Mouse (Mus musculus) c-Kit-negative CD71-positive TER-119-positive erythroid progenitor cells, embryonic 14.5 days (primary cell): ENCODE measurements around the gene Nmt1.
A peak's percentile ranks its signal among the peaks of the same experiment; 100 is the strongest.

Experiments
- DNase-seq: peaks from one replicate; pipeline ENCODE4 v3.0.0-alpha.2; 2013; ENCODE audit warnings: low read depth, low spot score

The Nmt1 gene

DNA sequence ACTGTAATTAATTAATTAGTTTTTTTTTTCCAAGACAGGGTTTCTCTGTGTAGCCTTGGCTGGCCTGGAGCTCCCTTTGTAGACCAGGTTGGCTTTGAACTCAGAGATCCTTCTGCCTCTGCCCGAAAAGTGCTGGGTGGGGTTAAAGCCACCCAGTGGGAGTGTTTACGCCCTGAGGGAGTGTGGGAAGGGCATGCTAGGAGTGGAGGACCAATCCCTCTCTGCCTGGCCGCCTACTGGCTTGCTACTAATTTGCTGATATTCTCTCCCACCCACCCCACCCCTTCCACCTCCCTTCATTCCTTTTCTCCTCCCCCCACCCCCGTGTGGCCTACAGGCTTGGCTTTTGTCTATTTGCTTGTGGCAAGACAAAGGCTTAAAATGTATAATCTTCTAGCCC lies 78.4 kb downstream of the Nmt1 start:
- DNase-seq, result peak; percentile 57

DNA sequence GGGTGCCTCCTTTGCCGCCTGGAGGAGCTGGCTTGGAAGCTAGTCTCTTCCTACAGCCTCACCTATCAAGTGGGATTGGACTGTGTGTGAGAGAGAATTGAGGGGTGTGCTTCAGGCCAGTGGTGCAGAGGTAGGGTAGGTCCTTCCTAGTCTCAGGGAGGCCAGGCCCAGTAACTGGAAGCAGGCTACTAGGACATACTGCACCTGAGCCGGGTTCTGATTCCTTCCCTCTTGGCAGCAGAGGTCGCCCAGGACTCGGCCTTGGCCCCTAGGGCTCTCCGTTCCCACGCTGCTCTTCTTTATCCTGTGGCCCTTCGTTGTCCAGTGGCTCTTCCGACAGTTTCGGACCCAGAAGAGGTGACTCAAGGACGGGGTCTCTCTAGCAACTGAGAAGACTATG lies 83.3 kb downstream of the Nmt1 start:
- no peak for DNase-seq

DNA sequence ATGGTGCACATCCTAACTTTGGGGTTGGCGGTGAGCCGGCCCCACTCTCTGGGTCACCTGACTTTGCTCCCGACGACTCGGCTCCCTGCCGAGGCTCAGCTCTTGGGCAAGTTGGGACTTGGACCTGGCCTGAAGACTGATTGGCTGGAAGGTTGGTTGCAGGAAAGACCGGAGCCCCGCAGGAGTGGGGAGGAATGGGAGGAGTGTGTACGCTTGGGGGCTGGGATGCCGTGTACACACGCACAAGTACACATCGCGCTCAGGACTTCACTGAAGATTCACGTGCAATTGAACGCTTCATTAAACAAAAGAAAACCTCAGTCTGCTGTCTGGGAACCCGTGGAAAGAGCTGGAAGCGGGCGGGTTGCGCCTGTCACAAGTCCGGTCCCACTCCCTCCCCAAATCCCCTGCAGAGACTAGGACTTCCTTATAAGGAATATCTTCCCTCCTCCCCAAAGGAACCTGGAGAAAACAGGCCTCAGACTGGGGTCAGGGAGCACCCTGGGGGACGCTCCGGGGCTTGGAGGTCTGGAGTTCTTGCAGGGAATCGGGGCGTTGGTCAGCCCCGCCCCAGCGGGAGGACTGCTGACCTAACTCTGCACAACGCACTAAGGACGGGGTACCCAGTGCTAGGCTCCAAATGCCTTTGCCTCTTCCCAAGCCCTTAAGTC lies 84.0 kb downstream of the Nmt1 start:
- no peak for DNase-seq

DNA sequence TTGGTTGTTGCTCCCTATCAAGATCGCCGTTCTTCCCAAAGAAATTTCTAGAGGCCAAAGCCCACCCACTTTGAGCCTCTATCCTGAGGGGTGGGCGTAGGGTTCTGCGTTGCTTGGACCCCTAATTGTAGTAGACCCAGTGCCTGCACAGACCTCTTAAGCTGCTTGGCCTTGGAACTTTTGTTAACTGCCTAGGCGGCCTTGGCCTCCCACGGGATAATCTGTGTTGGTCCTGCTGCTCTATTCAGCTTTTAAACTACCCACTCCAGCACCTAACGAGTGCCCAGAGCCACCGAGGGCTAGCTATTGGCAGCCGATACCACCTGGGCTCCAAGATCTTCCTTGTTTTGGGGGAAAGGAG lies 84.5 kb downstream of the Nmt1 start:
- DNase-seq, result no peak

DNA sequence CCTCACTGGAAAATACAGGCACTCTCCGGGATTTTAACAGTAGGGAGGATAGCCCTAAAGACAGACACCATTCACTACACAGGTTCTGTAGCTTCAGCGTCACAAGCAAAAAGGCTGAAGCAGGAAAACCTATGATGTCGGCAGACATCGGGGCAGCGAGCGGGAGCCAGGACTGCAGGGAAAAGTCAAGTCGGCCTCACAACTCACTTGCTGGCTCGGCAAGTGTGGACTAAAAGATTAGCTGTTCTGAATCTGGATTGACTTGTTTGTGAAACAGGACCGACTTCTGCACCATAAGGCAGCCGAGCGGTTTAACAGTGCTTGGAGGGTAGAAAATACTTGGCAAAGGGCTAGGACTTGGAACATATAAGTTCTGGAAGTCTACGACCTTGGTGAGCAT lies 85.0 kb downstream of the Nmt1 start:
- DNase-seq, result no peak

DNA sequence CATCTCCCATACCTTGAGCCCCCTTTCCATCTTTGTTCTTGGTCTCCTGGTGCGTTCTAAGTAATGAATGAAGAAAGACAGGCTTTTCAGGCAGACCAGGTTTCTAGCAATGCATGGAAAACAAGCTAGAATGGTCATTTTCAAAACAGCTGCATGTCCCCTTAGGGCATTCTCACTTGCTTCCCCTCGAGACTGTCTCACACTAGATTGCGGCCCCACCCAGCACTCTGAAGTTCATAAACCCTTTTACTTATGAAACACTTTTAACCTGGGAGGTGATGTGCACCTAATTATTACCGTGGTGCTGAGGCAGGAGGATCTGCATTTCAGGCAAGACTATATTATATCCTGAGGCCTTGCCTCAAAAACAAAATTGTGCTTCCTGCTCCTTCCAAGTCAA lies 85.8 kb downstream of the Nmt1 start:
- DNase-seq, result no peak

DNA sequence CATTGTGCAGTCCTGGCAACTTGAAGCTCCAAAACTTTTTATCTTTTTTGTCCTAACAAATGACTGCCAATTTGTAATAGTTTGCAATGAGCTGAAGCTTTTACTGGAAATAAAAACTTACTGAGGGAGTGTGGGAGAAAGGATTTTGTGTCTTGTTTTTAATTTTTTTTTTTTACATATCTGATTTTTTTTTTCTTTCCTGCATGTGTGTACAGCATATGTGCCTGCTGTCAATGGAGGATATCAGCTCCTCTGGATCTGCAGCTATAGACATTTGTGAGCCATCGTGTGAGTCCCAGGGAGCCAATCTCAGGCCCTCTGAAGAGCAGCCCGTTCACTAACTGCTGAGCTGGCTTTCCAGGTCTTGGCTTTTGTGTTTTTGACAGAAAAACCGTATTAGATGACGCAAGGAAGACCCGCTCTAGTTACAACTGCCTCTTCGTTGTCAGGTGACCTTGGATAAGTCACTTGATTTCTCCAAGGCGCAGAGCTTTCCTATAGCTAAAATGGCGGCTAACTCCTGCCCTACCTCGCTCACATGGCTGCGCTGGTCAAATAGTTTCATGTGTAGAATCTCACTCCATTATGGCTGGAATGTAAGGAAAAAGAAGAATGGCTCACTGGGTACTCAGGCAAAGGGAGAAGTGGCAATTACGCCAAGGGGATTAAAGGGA lies 86.4 kb downstream of the Nmt1 start:
- DNase-seq, result no peak

DNA sequence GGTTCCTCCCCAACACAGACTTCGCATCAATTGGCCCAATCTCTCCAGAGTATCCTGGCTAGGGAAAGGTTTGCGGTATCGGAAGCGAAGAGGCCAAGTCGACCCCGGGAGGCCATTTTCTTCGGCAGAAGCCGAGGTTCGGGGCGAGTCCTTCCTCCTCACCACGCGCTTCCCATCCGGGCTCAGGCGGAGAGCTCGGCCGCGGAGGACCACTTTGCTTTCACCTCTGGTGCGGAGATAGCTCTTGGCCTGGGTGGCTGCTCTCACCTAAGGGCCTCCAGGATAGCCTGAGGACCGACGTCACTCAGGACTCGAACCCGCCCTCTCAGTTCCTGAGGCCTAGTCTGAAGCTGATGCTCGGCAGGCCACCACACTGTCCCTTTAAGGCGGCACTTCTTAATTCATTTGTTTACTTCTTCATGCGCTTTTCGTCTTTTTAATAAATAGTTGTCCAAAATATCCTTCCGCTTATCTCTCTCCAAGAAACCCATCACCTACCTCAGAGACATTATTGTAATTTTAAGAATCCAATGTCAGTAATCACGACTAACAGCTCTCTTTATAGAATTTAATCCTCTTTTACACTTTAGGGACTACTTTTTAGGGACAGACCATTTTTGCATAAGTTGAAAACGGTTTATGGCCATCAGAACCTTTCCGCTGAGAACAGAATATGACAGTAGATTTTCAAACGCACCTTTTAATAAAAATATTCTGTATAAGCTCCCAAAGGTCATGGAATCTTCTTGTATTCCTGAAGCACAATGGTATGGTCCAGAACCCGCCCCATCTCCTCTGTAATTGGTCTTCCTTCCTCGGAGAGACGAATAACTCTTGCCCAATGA lies 87.4 kb downstream of the Nmt1 start:
- DNase-seq, result peak; percentile 76

DNA sequence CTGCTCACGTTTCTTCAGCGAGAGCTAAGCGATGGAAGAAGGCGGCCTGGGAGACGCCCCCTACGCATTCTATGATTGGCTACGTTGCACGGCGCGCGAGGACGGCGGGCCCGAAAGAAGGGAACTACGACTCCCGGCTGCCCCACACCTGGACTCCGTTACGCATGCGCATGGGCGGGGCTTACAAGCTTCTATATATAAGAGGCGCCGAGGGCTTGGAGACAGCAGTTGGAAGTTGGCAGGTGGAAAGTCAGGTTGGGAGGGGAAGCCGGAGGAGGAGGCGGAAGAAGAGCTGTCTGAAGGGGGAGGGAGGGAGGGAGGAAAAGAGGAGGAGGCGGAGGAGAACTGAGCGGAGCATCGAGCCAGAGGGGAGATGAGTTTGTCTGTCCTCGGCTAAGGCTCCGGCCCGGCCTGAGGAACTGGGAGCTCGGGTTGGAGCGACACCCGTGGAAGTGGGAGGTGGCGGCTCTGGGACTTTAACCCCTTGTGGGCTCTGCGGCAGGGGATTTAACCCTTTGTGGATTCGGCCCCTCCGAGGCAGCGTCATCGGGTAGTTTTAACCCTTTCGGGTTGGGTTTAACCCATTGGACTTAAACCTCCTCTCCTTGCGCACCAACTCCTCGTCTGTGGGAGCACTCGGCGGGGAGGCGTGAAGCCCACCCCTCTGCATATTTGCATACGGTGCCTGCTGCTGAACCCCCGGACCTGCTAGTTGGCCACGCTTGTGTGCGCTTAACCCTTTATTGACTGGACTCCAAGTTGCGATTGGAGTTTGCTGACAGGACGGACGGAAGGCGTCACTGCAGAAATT lies 88.2 kb downstream of the Nmt1 start, which contains the start of gene Hexim1:
Hexim1 (plus strand) TSS at position 224 of the 811 bp plus-strand sequence.
- peak; percentile 100 for DNase-seq

DNA sequence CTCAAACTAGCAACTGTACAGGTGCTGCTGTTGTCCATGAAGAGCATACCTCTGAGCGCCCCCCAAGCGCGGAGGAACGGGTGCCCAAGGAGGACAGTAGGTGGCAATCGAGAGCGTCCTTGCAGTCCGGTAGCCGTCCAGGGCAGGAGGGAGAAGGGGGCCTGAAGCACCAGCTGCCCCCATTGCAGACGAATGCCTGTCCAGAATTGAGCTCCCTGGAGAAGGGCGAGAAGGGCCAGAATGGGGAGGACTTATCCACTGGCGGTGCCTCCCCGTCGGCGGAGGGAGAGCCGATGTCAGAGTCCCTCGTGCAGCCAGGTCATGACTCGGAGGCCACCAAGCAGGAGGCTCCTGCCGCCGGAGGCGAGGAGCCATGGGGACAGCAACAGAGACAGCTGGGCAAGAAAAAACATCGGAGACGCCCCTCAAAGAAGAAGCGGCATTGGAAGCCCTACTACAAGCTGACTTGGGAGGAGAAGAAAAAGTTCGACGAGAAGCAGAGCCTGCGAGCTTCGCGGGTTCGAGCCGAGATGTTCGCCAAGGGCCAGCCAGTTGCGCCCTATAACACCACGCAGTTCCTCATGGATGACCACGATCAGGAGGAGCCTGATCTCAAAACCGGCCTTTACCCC lies 89.1 kb downstream of the Nmt1 start:
- peak; percentile 64 for DNase-seq

DNA sequence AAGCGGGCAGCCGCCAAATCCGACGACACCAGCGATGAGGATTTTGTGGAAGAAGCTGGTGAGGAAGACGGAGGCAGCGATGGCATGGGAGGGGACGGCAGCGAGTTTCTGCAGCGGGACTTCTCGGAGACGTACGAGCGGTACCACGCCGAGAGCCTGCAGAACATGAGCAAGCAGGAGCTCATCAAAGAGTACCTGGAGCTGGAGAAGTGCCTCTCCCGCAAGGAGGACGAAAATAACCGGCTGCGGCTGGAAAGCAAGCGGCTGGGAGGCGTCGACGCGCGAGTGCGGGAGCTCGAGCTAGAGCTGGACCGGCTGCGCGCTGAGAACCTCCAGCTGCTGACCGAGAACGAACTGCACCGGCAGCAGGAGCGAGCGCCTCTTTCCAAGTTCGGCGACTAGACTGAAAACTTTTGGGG lies 89.6 kb downstream of the Nmt1 start:
- no peak for DNase-seq
